Mouse (Mus musculus): ENCODE data around the gene Ift80. TPM values are rescaled to one million over a fixed set of nuclear protein-coding genes. Genes with fewer than 3 reads are reported as not detected.

Gene Ift80
- total and polyA plus RNA-seq, 2 experiments: 0.98 to 4.1 TPM

DNA sequence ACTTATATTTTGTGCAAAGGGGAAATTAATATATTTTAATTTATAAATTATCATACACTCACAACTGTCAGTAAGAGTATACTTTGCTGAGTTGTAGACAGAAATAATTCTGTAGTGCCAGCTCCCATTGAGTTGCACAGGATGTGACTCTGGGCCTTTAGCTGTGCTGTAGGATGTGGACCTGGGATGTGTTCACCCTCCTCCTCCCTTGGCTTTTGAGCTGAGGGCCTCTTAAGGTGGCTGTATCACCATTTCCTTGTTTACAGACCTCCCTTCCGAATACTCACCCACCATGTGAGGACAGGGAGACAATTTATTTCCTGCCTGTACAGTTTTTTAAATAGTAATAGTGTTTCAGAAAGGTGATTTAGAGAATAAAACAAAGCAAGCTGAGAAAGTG, 30.8 kb downstream of the Ift80 start:
- Histone ChIP-seq H3K4me3 (ENCODE audit: insufficient read depth, low read depth, low read length) (no peak overlapping the region), H3K79me2 (ENCODE audit: control insufficient read depth, insufficient read depth, low read length) (no peaks in the 10 kb centered on the region), H3K27me3 (ENCODE audit: control insufficient read depth, insufficient read depth, low read length) (no peaks in the 10 kb centered on the region), H3K9ac (ENCODE audit: low read depth, low read length) (no peak overlapping the region), H3K27ac (replicated peaks; ENCODE audit: insufficient read depth, low read depth, low read length) (no peak overlapping the region), H3K36me3 (ENCODE audit: control insufficient read depth, insufficient read depth, low read length) (0 out of 2 replicates have a peak, but pooled peaks cover 2% of the 10 kb centered on the region), H3K4me1 (ENCODE audit: control insufficient read depth, insufficient read depth, low read length) (no peaks in the 10 kb centered on the region)
- WGBS: 73% methylated on average over 1 of the region's 1 CpGs
- no peak for TF ChIP-seq POLR2A (IDR thresholded peaks at IDR 0.05; ENCODE audit: extremely low read depth, insufficient read depth, low read length)
- TF ChIP-seq CTCF (IDR thresholded peaks at IDR 0.05; ENCODE audit: low read depth, low read length): no peak
- DNase-seq (ENCODE audit: extremely low read depth, low read depth, low spot score): no peak

DNA sequence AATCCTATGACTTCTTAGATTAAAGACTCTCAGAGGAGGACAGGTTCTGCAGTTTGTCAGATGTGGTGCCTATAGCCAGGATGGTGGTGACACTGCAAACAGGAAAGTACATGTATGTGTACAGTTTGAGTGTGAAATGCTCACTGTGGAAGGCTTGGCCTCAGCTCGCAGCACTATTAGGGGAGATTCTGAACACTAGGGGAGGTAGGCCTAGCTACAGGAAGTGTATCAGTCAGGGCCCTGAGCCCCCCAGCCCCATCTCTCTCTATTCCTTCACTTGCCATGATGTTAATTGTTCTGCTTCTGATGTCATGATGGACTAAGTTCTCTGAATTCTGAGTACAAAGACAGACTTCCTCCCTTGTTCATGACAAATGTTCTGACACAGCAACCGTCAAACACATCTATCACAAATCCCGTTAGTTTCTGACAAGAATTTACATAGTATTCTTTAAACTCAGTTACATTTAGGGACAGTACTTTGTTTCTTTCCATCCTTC, 35.2 kb downstream of the Ift80 start:
- Histone ChIP-seq H3K27me3 (ENCODE audit: control insufficient read depth, insufficient read depth, low read length) (no peaks in the 10 kb centered on the region), H3K79me2 (ENCODE audit: control insufficient read depth, insufficient read depth, low read length) (no peaks in the 10 kb centered on the region), H3K4me1 (ENCODE audit: control insufficient read depth, insufficient read depth, low read length) (no peaks in the 10 kb centered on the region), H3K9ac (ENCODE audit: low read depth, low read length) (no peak overlapping the region), H3K4me3 (ENCODE audit: insufficient read depth, low read depth, low read length) (no peak overlapping the region), H3K27ac (replicated peaks; ENCODE audit: insufficient read depth, low read depth, low read length) (no peak overlapping the region), H3K36me3 (ENCODE audit: control insufficient read depth, insufficient read depth, low read length) (peaks cover 8% of the 10 kb centered on the region; the same call in 1 of the 2 replicates)
- WGBS: 96% methylated on average over 3 of the region's 3 CpGs
- TF ChIP-seq POLR2A (IDR thresholded peaks at IDR 0.05; ENCODE audit: extremely low read depth, insufficient read depth, low read length) (no peak), CTCF (IDR thresholded peaks at IDR 0.05; ENCODE audit: low read depth, low read length) (no peak)
- no peak for DNase-seq (ENCODE audit: extremely low read depth, low read depth, low spot score)

DNA sequence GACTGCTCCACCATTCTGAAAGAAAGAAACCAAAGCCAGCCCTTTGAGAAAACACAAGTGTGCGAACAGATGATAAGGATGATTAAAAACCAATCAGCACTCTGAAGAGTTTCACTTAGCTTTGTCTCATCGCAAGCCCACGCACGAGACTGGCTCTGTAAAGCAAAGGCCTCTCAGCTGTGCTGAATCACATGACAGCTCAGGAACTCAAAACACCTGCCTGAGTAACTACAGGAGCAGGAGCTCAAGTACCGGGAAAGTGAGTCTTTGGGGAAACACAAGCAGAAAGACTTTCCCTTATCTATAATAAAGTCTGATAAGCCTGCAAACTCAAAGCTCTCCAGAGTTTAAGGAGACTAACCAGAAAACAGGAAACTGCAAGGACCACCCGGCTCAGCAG, 37.0 kb downstream of the Ift80 start:
- TF ChIP-seq POLR2A (IDR thresholded peaks at IDR 0.05; ENCODE audit: extremely low read depth, insufficient read depth, low read length) (no peak), CTCF (IDR thresholded peaks at IDR 0.05; ENCODE audit: low read depth, low read length) (no peak)
- no peak overlapping the region for H3K27ac ChIP-seq (replicated peaks; ENCODE audit: insufficient read depth, low read depth, low read length)
- whole genome bisulfite sequencing: 79% methylated on average over 6 of the region's 6 CpGs
- H3K36me3 ChIP-seq (ENCODE audit: control insufficient read depth, insufficient read depth, low read length): peaks cover 6% of the 10 kb centered on the region; the same call in 1 of the 2 replicates
- H3K4me3 ChIP-seq (ENCODE audit: insufficient read depth, low read depth, low read length): no peak overlapping the region
- no peak for DNase-seq (ENCODE audit: extremely low read depth, low read depth, low spot score)
- H3K79me2 ChIP-seq (ENCODE audit: control insufficient read depth, insufficient read depth, low read length): no peaks in the 10 kb centered on the region
- no peaks in the 10 kb centered on the region for H3K27me3 ChIP-seq (ENCODE audit: control insufficient read depth, insufficient read depth, low read length)
- H3K9ac ChIP-seq (ENCODE audit: low read depth, low read length): no peak overlapping the region
- H3K4me1 ChIP-seq (ENCODE audit: control insufficient read depth, insufficient read depth, low read length): no peaks in the 10 kb centered on the region

DNA sequence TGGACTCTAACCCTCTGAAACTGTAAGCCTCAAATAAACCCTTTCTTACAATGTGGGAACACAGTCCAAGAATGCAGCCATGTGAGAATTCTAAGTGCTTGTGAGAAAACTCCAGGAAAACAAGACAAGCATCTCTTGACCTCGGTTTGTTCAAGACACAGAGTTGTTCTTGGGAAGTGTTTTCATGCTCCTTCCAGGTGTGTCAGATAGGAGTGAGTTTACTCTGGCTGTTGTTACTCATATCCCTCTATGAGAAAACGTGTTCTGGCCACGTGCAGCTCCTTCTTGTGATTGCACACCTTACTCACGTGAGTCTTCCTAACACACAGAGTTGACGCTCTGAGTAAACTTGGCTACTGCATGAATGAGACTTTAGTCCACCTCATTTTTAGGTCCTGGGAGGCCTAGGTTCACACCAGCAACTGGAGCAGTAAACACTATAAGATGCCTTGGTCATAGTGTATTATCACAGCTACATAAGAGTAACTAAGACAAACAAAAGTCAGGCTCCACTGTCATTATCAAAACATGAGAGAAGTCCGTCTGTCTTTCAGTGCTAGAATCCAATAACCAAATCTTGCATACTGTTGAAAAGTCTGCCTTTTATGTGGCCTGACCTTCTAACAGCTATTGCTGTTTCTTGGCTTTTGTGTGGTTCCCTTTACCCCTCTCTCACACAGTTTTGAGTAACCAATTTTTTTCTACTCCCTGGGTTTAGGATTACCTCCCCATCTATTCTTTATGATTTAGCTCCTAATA, 37.7 kb downstream of the Ift80 start:
- no peak for DNase-seq (ENCODE audit: extremely low read depth, low read depth, low spot score)
- TF ChIP-seq POLR2A (IDR thresholded peaks at IDR 0.05; ENCODE audit: extremely low read depth, insufficient read depth, low read length): no peak
- TF ChIP-seq CTCF (IDR thresholded peaks at IDR 0.05; ENCODE audit: low read depth, low read length): no peak
- peaks cover 9% of the 10 kb centered on the region; the same call in 1 of the 2 replicates for H3K36me3 ChIP-seq (ENCODE audit: control insufficient read depth, insufficient read depth, low read length)
- 99% methylated on average over 6 of the region's 6 CpGs for WGBS
- no peak overlapping the region for H3K27ac ChIP-seq (replicated peaks; ENCODE audit: insufficient read depth, low read depth, low read length)
- no peak overlapping the region for H3K4me3 ChIP-seq (ENCODE audit: insufficient read depth, low read depth, low read length)
- no peaks in the 10 kb centered on the region for H3K27me3 ChIP-seq (ENCODE audit: control insufficient read depth, insufficient read depth, low read length)
- H3K79me2 ChIP-seq (ENCODE audit: control insufficient read depth, insufficient read depth, low read length): no peaks in the 10 kb centered on the region
- no peak overlapping the region for H3K9ac ChIP-seq (ENCODE audit: low read depth, low read length)
- no peaks in the 10 kb centered on the region for H3K4me1 ChIP-seq (ENCODE audit: control insufficient read depth, insufficient read depth, low read length)

DNA sequence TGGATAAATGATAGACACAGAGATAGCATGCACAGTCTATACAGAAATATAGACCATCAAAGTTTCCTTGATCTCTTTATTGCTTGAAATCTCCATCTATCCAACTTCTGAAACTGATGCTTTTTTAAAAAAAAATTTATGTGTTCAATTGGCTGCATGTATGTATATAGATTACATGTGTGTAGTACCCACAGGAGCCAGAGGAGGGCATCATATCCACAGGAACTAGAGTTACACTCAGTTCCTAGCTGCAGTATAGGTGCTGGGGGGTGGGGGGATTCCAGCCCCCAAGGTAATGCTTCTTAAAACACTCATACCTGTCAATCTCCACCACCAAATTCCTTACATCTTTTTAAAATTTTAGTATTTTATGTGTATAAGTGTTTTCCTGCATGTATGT, 39.7 kb downstream of the Ift80 start:
- DNase-seq (ENCODE audit: extremely low read depth, low read depth, low spot score): no peak
- H3K4me3 ChIP-seq (ENCODE audit: insufficient read depth, low read depth, low read length): no peak overlapping the region
- H3K27ac ChIP-seq (replicated peaks; ENCODE audit: insufficient read depth, low read depth, low read length): no peak overlapping the region
- H3K36me3 ChIP-seq (ENCODE audit: control insufficient read depth, insufficient read depth, low read length): peaks cover 9% of the 10 kb centered on the region; the same call in 1 of the 2 replicates
- no peaks in the 10 kb centered on the region for H3K4me1 ChIP-seq (ENCODE audit: control insufficient read depth, insufficient read depth, low read length)
- no peaks in the 10 kb centered on the region for H3K79me2 ChIP-seq (ENCODE audit: control insufficient read depth, insufficient read depth, low read length)
- H3K9ac ChIP-seq (ENCODE audit: low read depth, low read length): no peak overlapping the region
- TF ChIP-seq CTCF (IDR thresholded peaks at IDR 0.05; ENCODE audit: low read depth, low read length): peak; percentile 17; the same call in 1 of the 2 replicates
- no peak for TF ChIP-seq POLR2A (IDR thresholded peaks at IDR 0.05; ENCODE audit: extremely low read depth, insufficient read depth, low read length)
- H3K27me3 ChIP-seq (ENCODE audit: control insufficient read depth, insufficient read depth, low read length): no peaks in the 10 kb centered on the region

DNA sequence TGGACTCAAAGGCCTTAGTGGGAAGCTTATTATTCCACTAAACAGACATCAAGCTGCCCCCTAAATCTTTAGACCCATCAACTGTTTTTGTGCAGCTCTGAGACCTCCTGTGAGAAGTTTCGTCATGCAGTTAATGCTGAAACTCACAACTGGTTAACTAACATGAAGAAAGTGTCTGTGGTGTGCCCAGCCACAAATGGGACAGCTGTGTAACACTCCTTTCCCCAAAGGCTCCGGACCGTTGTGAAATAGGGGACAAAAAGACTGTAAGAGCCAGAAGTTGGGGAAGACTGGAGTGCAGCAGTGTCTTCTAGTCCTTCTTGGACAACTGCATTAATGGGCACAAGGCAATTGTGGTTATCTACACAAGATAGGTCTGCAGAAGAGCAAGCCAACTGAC, 47.0 kb downstream of the Ift80 start:
- peaks cover 3% of the 10 kb centered on the region; the same call in 1 of the 2 replicates for H3K36me3 ChIP-seq (ENCODE audit: control insufficient read depth, insufficient read depth, low read length)
- no peak for DNase-seq (ENCODE audit: extremely low read depth, low read depth, low spot score)
- no peaks in the 10 kb centered on the region for H3K79me2 ChIP-seq (ENCODE audit: control insufficient read depth, insufficient read depth, low read length)
- no peak overlapping the region for H3K9ac ChIP-seq (ENCODE audit: low read depth, low read length)
- H3K27ac ChIP-seq (replicated peaks; ENCODE audit: insufficient read depth, low read depth, low read length): no peak overlapping the region
- H3K4me3 ChIP-seq (ENCODE audit: insufficient read depth, low read depth, low read length): no peak overlapping the region
- H3K4me1 ChIP-seq (ENCODE audit: control insufficient read depth, insufficient read depth, low read length): no peaks in the 10 kb centered on the region
- H3K27me3 ChIP-seq (ENCODE audit: control insufficient read depth, insufficient read depth, low read length): no peaks in the 10 kb centered on the region
- TF ChIP-seq CTCF (IDR thresholded peaks at IDR 0.05; ENCODE audit: low read depth, low read length) (no peak), POLR2A (IDR thresholded peaks at IDR 0.05; ENCODE audit: extremely low read depth, insufficient read depth, low read length) (no peak)
- 86% methylated on average over 3 of the region's 3 CpGs for WGBS

Measured in liver, adult 2 months (tissue).